Mouse (Mus musculus): ENCODE data around the gene Unc93b1. TPM values are rescaled to one million over a fixed set of nuclear protein-coding genes. Genes with fewer than 3 reads are reported as not detected.

Gene Unc93b1
- total RNA-seq, 2 experiments from 2014 or later: 16.0 to 18.4 TPM

DNA sequence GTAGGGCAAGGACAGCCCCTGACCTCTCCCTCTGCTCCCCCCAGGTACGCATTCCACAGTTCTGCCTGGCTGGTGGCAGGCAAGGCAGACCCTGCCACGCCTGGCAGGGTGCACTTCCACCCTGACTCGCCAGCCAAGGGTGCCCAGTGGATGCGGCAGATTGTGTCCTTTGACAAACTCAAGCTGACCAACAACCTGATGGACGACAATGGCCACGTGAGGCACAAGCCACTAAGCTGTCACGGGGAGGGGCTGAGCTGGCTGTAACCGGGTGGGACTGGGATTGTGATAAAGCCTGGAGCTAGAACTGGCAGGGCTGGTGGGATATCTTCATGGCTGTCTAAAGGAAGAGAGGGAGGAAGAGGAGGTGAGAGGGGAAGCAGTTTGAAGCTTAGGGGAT is 62.2 kb downstream of the Unc93b1 start:
- DNase-seq (ENCODE audit: low spot score in 2 of 2): no peak
- intact Hi-C loops (cut with DNase I): no loop called here

DNA sequence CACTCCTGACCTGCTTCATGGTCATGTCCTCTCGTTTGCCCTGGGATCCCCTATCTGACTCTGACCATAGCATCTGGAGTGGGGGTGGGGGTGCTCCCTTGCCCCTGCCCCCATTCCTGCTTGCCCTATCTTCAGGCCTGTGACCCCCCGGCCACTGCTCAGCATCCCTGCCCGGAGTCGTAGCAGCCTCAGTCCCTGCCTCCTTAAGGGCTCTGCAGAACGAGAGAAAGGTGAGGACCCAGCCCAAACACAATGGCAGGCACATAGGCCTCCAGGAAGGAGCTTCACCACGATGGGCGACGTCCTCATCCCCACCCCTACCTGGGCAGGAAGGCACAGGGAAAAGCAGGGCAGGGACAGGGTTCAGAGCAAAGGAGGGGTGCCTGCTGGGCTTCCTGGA is 63.3 kb downstream of the Unc93b1 start:
- intact Hi-C loops (cut with DNase I): no loop called here
- DNase-seq (ENCODE audit: low spot score in 2 of 2): no peak

Other genes with a start within 250 kb of the Unc93b1 start
- 10 to 100 TPM in 1 of 2 experiments, 1 to 10 TPM in 1; 9.5 to 10.5 TPM for gene Lrp5, start 248.6 kb upstream of the Unc93b1 start, total RNA-seq (2021)
- 10 to 100 TPM; 42.8 to 52.3 TPM for gene 1810055G02Rik, start 226.9 kb upstream of the Unc93b1 start, total RNA-seq (2021)
- gene Kmt5b, start 167.8 kb upstream of the Unc93b1 start, total RNA-seq (2021): 10 to 100 TPM; 54.5 to 54.7 TPM
- 10 to 100 TPM; 75.5 to 99.5 TPM for gene Chka, start 83.4 kb upstream of the Unc93b1 start, total RNA-seq (2021)
- gene Tcirg1, start 28.1 kb upstream of the Unc93b1 start, total RNA-seq (2021): 10 to 100 TPM; 14.4 to 16.1 TPM
- 100 to 1,000 TPM; 134 to 149 TPM for gene Ndufs8, start 22.4 kb upstream of the Unc93b1 start, total RNA-seq (2021)
- 1 to 10 TPM; 1.8 to 2.0 TPM for gene Aldh3b1, start 5.4 kb upstream of the Unc93b1 start, total RNA-seq (2021)
- gene Aldh3b3, start 23.5 kb downstream of the Unc93b1 start, total RNA-seq (2021): under 1 TPM in 1 of 2 experiments, not detected in 1; 0.13 TPM
- gene Aldh3b2, start 37.1 kb downstream of the Unc93b1 start, total RNA-seq (2021): 1 to 10 TPM; 1.8 to 2.4 TPM
- 1 to 10 TPM; 1.8 to 3.1 TPM for gene Acy3, start 51.4 kb downstream of the Unc93b1 start, total RNA-seq (2021)
- not detected for gene Tbx10, start 57.6 kb downstream of the Unc93b1 start, total RNA-seq (2021)
- gene Nudt8, start 65.4 kb downstream of the Unc93b1 start, total RNA-seq (2021): 10 to 100 TPM in 1 of 2 experiments, 1 to 10 TPM in 1; 8.5 to 10.3 TPM
- gene Gm49405, start 65.4 kb downstream of the Unc93b1 start, total RNA-seq (2021): 1 to 10 TPM; 1.2 to 1.6 TPM
- 1 to 10 TPM; 3.2 to 3.5 TPM for gene Doc2g, start 68.1 kb downstream of the Unc93b1 start, total RNA-seq (2021)
- 100 to 1,000 TPM; 227 to 231 TPM for gene Ndufv1, start 77.6 kb downstream of the Unc93b1 start, total RNA-seq (2021)
- 100 to 1,000 TPM; 213 to 245 TPM for gene Gstp1, start 102.8 kb downstream of the Unc93b1 start, total RNA-seq (2021)
- 10 to 100 TPM; 22.3 to 24.3 TPM for gene Gstp2, start 110.8 kb downstream of the Unc93b1 start, total RNA-seq (2021)
- not detected for gene Gstp3, start 124.4 kb downstream of the Unc93b1 start, total RNA-seq (2021)
- not detected for gene Cabp2, start 146.4 kb downstream of the Unc93b1 start, total RNA-seq (2021)
- gene Cdk2ap2, start 162.0 kb downstream of the Unc93b1 start, total RNA-seq (2021): 10 to 100 TPM; 26.4 to 26.7 TPM
- 100 to 1,000 TPM; 225 to 226 TPM for gene Pitpnm1, start 164.8 kb downstream of the Unc93b1 start, total RNA-seq (2021)
- 10 to 100 TPM; 83.4 to 94.1 TPM for gene Aip, start 190.7 kb downstream of the Unc93b1 start, total RNA-seq (2021)
- gene Gpr152, start 204.6 kb downstream of the Unc93b1 start, total RNA-seq (2021): not detected
- gene Cabp4, start 208.8 kb downstream of the Unc93b1 start, total RNA-seq (2021): under 1 TPM; 0.11 to 0.23 TPM
- 10 to 100 TPM; 80.7 to 87.5 TPM for gene Coro1b, start 213.4 kb downstream of the Unc93b1 start, total RNA-seq (2021)
- 1 to 10 TPM; 1.0 to 1.5 TPM for gene Ptprcap, start 218.4 kb downstream of the Unc93b1 start, total RNA-seq (2021)
- gene Rps6kb2, start 228.2 kb downstream of the Unc93b1 start, total RNA-seq (2021): 10 to 100 TPM; 39.5 to 39.9 TPM
- gene Carns1, start 240.3 kb downstream of the Unc93b1 start, total RNA-seq (2021): 1 to 10 TPM; 3.8 to 5.9 TPM

Measured in left cerebral cortex, postnatal 14 days (tissue).